Mouse (Mus musculus): Measurements from ENCODE around the gene Bcar1. TPM values are rescaled to one million over a fixed set of nuclear protein-coding genes. Genes with fewer than 3 reads are reported as not detected.

Bcar1 gene
- total RNA-seq, 2 experiments from 2014 or later = 51.1 to 51.3 TPM

DNA sequence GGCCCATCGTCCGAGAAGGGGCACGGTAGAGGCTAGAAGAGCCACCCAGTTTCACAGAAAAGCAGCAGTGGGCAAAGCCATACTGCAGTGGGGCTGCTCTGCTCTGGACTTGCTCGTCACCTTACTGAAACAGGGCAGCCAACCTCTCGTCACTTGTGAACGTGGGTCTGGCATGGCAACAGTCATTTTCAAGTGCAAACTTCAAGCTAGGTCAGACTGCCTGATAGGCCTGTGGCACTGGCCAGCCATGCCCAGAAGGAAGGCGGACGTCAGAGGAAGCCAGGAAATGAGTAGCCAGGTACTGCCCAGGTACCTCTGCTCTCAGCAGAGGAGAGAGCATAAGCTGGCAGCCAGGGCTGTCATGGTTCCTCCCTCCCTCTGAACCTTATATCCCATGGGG lies 2.6 kb downstream of the Bcar1 start:
- no peak for DNase-seq (ENCODE audit: low spot score in 2 of 2)

GRCm38 (mm10) chr8:111740301-111740711 lies 3.3 kb downstream of the Bcar1 start:
- DNase-seq (ENCODE audit: low spot score in 2 of 2) = no peak

DNA sequence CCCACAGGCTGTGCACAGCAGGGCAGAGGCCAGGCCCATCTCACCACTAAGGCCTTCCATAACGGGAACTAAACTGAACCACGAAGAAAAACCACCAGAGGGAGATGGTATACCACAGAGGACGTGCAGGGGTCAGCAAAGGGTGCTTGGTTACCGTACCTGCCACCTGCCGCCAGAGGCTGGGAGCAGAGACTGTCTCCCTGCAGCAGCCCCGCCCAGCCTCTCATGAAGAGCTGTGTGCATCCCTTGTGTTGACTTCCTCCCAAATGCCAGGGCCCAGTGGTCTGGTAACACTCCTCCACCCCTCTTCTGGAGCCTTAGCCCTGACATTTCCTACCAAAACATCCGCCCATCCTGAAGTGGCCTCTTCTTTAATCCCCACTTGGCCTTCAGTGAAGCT lies 4.0 kb downstream of the Bcar1 start:
- DNase-seq (ENCODE audit: low spot score in 2 of 2) = no peak

GRCm38 (mm10) chr8:111738867-111739266 lies 4.7 kb downstream of the Bcar1 start:
- DNase-seq (ENCODE audit: low spot score in 2 of 2) = no peak

GRCm38 (mm10) chr8:111736321-111736720 lies 7.3 kb downstream of the Bcar1 start:
- DNase-seq (ENCODE audit: low spot score in 2 of 2) = peak; percentile 59 to 80

GRCm38 (mm10) chr8:111735791-111736190 lies 7.8 kb downstream of the Bcar1 start:
- DNase-seq (ENCODE audit: low spot score in 2 of 2) = no peak

GRCm38 (mm10) chr8:111735335-111735761 lies 8.3 kb downstream of the Bcar1 start:
- no peak for DNase-seq (ENCODE audit: low spot score in 2 of 2)

DNA sequence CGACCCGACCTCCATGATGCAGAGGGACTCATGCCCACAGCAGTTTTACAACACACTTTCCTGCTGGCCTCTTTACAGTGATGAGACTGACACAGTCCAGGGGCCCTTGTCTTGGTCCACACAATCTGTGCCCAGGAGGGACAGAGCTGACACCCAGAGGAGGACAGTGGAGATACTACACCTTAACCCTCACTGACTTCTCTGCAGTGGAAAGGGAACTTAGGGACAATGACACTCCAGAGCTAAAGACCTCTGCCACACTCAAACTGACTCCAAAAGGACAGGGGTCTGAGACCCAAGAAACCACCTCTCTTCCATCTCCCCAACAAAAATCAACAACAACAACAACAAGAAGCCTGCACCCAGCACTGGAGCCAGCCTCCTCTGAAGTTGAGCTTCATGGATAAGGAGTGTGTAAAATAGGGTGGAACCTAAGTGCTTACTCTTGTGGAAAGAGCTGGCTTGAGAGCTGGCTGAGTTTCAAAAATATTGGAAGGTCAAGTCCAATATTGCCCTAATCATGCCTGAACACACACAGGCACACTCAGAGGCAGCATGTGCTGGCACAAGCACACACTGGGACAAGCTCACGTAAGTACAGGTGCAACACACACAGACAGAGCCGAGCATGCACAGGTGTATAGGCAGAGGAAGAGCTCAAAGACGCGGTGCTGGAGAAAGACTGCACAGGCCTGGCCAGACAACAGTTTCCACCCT lies 9.2 kb downstream of the Bcar1 start:
- no peak for DNase-seq (ENCODE audit: low spot score in 2 of 2)

DNA sequence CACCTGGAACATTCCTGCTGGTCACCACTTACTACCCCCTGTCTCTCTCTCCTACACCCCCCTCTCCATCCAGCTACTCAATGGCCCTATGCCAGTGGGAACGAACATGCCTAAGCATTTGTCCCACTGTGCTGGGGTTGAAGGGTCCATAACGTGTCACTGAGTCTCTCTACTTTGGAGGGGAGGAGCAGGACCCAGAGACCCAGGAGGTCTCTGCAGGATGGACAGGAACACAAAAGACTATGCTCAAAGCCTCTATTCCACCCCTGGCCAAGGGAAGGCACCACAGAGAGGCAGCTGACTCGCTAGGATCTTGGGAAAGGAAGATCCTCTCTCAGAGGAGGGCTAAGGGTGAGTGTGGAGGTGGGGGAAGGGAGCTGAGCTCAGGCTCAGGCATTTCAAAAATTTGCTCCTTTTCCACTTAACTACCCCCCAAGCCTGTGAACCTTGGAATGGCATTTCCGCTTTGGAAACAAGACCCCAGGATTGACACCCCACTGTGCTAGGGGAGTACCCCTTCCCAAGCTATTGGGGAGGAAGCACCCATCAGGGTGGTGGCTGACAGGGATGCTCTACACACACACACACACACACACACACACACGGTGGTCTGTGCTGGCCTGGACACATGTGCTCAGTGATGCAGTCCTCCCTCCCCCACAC lies 9.9 kb downstream of the Bcar1 start:
- DNase-seq (ENCODE audit: low spot score in 2 of 2) = no peak

- no peak for DNase-seq (ENCODE audit: low spot score in 2 of 2)
Measured at GRCm38 (mm10) chr8:111732406-111733085, 11.1 kb downstream of the Bcar1 start.

GRCm38 (mm10) chr8:111732004-111732403 lies 11.6 kb downstream of the Bcar1 start:
- DNase-seq (ENCODE audit: low spot score in 2 of 2) = peak; percentile 97

- DNase-seq (ENCODE audit: low spot score in 2 of 2) = no peak
Measured at GRCm38 (mm10) chr8:111731231-111731977, 12.2 kb downstream of the Bcar1 start.

DNA sequence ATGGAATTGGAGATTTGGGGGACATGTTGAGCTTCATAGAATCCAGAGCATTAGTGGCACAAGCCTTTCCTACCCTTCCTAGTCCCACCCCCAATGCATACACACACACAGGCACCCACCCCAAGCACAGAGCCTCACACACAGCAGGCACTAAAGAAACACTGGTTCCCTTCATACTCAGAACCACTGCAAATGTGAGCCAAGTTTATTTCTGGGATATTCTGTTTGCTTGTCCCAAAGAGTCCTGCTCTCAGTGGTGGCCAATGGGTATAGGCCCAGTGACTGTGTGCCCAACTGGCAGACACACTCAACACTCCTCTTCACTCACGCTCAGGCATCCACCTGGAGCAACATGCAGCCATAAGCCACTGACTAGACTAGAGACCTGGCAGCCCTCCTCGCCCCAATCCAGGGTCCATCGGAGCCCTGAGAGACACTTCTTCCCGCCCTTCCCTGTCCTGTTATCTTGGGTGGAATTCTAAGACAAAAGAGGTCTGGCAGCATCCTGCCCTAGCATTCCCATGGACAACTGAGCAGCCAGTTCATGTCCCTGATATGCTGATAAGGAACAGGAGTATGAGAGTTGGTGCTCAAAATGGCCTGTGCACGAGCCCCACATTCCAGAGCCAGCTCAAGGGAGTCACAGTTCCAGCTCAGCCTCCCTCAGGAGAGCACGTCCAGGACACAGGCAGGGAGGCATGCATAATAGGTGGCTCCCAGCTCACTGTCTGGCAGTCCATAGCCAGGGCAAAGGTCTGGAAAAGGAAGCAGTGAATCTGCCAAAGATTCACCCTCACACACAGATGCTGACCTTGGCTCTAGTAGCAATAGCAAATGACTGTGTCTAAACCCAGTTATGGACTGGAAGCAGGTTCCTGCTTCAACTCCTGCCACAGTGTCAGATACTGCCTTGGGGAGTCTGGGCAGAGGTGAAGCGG lies 14.1 kb downstream of the Bcar1 start:
- DNase-seq (ENCODE audit: low spot score in 2 of 2) = no peak

- no peak for DNase-seq (ENCODE audit: low spot score in 2 of 2)
Measured at GRCm38 (mm10) chr8:111728481-111728880, 15.1 kb downstream of the Bcar1 start.

GRCm38 (mm10) chr8:111727553-111727952 lies 16.1 kb downstream of the Bcar1 start:
- DNase-seq (ENCODE audit: low spot score in 2 of 2) = no peak

DNA sequence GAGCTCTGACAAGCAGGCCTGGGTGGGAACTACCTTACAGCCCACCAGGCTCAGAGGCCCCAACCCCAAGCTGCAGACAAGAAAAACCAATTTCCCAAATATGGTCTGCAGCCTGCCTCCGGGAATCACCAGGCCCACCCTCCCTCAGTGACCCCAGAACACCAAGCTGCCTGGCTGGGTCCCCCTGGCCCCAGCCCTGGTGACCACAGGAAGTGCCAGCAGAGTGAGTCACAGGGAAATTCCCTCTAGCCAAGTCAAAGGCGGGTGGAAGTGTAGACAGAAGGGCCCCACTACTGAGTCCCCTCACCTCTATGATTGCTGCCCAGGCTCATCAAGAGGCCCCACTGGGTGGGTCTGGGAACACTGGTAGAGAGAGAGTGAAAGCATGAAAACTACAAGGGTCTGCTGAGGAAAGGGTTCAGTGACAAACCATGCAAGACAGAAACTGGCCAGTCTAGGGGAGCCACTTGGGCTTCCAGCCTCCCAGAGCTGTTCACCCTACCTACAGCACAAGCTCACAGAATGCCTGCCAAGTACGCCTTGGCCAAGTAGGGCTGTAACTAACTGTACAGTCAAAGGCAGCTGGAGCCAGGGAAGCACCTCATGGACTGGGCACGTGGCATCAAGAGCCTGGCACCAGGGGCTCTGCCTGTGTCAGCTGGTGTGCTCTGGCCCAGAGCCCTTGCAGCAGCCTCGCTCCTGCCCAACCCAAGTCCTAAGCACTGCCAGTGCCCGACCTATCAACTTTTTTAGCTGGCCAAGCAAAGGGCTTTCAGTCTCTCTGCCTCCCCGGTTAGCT lies 17.3 kb downstream of the Bcar1 start:
- DNase-seq (ENCODE audit: low spot score in 2 of 2) = peak; percentile 59 to 70

- DNase-seq (ENCODE audit: low spot score in 2 of 2) = no peak
Measured at GRCm38 (mm10) chr8:111725341-111725740, 18.3 kb downstream of the Bcar1 start.

- DNase-seq (ENCODE audit: low spot score in 2 of 2) = no peak
Measured at GRCm38 (mm10) chr8:111720115-111720544, 23.5 kb downstream of the Bcar1 start.

GRCm38 (mm10) chr8:111718937-111719336 lies 24.7 kb downstream of the Bcar1 start:
- DNase-seq (ENCODE audit: low spot score in 2 of 2) = no peak
